Mouse (Mus musculus) layer of hippocampus, adult 2 months (tissue): ENCODE data around the gene Pml. TPM values are rescaled to one million over a fixed set of nuclear protein-coding genes. Genes with fewer than 3 reads are reported as not detected.

Experiments used
- DNase-seq, 2 experiments: peaks; one replicate each; pipeline ENCODE4 v3.0.0; 2022; ENCODE audit warnings: low spot score in 2 of 2
- H3K27ac ChIP-seq: fragments of 200-600 bp; 2 replicates; pipeline ENCODE4 v1.8.1; 2022
- H3K4me3 ChIP-seq: fragments of 200-600 bp; 2 replicates; pipeline ENCODE4 v1.8.1; 2022; ENCODE audit warnings: mild to moderate bottlenecking
- CTCF ChIP-seq: fragments of 200-600 bp; conservative IDR thresholded peaks from 2 replicates; pipeline ENCODE4 v1.8.1; 2022; ENCODE audit warnings: antibody characterized with exemption, mild to moderate bottlenecking, moderate library complexity
- long read RNA-seq, 2 experiments: library from polyadenylated mRNA; stranded (forward); transcript quantifications; one replicate each; pipeline ENCODE4 v2.0.0; 2021; ENCODE audit warnings: borderline mapping rate in 2 of 2
- total RNA-seq, 2 experiments: library from RNA; stranded (reverse); gene quantifications; 2 replicates each; pipeline ENCODE4 v1.2.3; 2021

Gene Pml
- total RNA-seq: 10 to 100 TPM; 11.9 to 14.2 TPM
- long read RNA-seq, experiment 1, full-length matches to known transcripts: 5 of 9 reads
- long read RNA-seq, experiment 1, partial matches to known transcripts: 1 of 9 reads
- long read RNA-seq, experiment 1, other reads (novel, unspliced or antisense): 3 of 9 reads
- long read RNA-seq, experiment 2, full-length matches to known transcripts: 7 of 19 reads
- long read RNA-seq, experiment 2, partial matches to known transcripts: 1 of 19 reads
- long read RNA-seq, experiment 2, other reads (novel, unspliced or antisense): 11 of 19 reads

- peak; percentile 65 for TF ChIP-seq CTCF
- peak; percentile 53 to 73 for DNase-seq
- peak within 1 kb of the TSS; percentile 68 for H3K4me3 ChIP-seq
- peak within 1 kb of the TSS; percentile 79 for H3K27ac ChIP-seq
Measured at GRCm38 (mm10) chr9:58249592-58250192, at the start of gene Pml. TSS of gene Pml (minus strand) at chr9:58249786.

- no peak for TF ChIP-seq CTCF
- Histone ChIP-seq H3K4me3 (no peak overlapping the region), H3K27ac (no peak overlapping the region)
- no peak for DNase-seq
Measured at GRCm38 (mm10) chr9:58297961-58298477, 48.4 kb upstream of the Pml start.

GRCm38 (mm10) chr9:58297065-58297464, 47.5 kb upstream of the Pml start:
- no peak for TF ChIP-seq CTCF
- DNase-seq: no peak
- no peak overlapping the region for H3K4me3 ChIP-seq
- H3K27ac ChIP-seq: no peak overlapping the region

- no peak overlapping the region for H3K4me3 ChIP-seq
- H3K27ac ChIP-seq: no peak overlapping the region; the same call in 1 of the 2 replicates
- TF ChIP-seq CTCF: peak; percentile 22; the same call in 1 of the 2 replicates
- no peak for DNase-seq
Measured at GRCm38 (mm10) chr9:58295766-58296361, 46.3 kb upstream of the Pml start.

GRCm38 (mm10) chr9:58295345-58295744, 45.8 kb upstream of the Pml start:
- DNase-seq: no peak
- Histone ChIP-seq H3K4me3 (no peak overlapping the region), H3K27ac (no peak overlapping the region)
- TF ChIP-seq CTCF: no peak

GRCm38 (mm10) chr9:58294527-58294926, 44.9 kb upstream of the Pml start:
- no peak for TF ChIP-seq CTCF
- Histone ChIP-seq H3K27ac (no peak overlapping the region), H3K4me3 (no peak overlapping the region)
- DNase-seq: no peak

- no peak overlapping the region for H3K27ac ChIP-seq
- no peak for TF ChIP-seq CTCF
- DNase-seq: no peak
- no peak overlapping the region for H3K4me3 ChIP-seq
Measured at GRCm38 (mm10) chr9:58289901-58290300, 40.3 kb upstream of the Pml start.

- H3K4me3 ChIP-seq: no peak overlapping the region
- no peak overlapping the region for H3K27ac ChIP-seq
- TF ChIP-seq CTCF: no peak
- no peak for DNase-seq
Measured at GRCm38 (mm10) chr9:58289090-58289489, 39.5 kb upstream of the Pml start.

- H3K4me3 ChIP-seq: no peak overlapping the region
- H3K27ac ChIP-seq: no peak overlapping the region
- DNase-seq: no peak
- TF ChIP-seq CTCF: no peak
Measured at GRCm38 (mm10) chr9:58283431-58283830, 33.8 kb upstream of the Pml start.

- H3K4me3 ChIP-seq: no peak overlapping the region
- TF ChIP-seq CTCF: peak; percentile 72
- peak in 1 of 2 experiments; percentile 34 for DNase-seq
Measured at GRCm38 (mm10) chr9:58281597-58281996, 32.0 kb upstream of the Pml start.

GRCm38 (mm10) chr9:58280259-58281109, 30.9 kb upstream of the Pml start:
- peak; percentile 88 for TF ChIP-seq CTCF
- Histone ChIP-seq H3K4me3 (peak overlapping the region; percentile 4; the same call in 1 of the 2 replicates), H3K27ac (no peak overlapping the region)
- peak; percentile 74 to 79 for DNase-seq

More at GRCm38 (mm10) chr9:58281597-58281996, 32.0 kb upstream of the Pml start:
- H3K27ac ChIP-seq: no peak overlapping the region

GRCm38 (mm10) chr9:58279780-58280179, 30.2 kb upstream of the Pml start:
- Histone ChIP-seq H3K4me3 (no peak overlapping the region), H3K27ac (no peak overlapping the region)
- DNase-seq: no peak
- TF ChIP-seq CTCF: no peak
